Mouse (Mus musculus) yolk sac, embryonic 10.5 days (tissue): ENCODE measurements around the gene Spo11.

Source experiments
- DNase-seq: peaks from one replicate; pipeline ENCODE4 v3.0.0-alpha.2; 2017; ENCODE audit warnings: low spot score

Spo11 gene

GRCm38 (mm10) chr2:172959006-172959768 lies 18.3 kb upstream of the Spo11 start:
- DNase-seq = no peak

GRCm38 (mm10) chr2:172960350-172960749 lies 17.1 kb upstream of the Spo11 start:
- DNase-seq = no peak

DNA sequence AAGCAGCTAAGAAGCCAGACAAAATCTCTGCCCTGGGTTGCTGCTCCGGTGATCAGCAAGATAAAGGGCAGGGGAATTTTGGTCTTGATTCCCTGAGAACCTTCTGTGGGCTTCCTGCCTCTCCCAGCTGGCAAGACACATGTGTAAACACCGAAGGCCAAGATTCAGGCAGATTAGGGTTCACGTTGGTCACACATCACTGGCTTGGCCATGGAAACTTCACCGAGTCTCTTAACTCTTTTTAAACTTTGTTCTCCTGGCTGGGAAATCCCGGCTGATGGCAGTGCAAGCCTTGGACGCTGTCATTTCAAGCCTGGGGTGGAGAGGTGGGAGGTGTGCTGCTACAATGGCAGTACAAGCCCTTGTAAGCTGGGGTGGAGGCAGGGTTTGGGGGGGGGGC lies 16.3 kb upstream of the Spo11 start:
- DNase-seq = no peak

DNA sequence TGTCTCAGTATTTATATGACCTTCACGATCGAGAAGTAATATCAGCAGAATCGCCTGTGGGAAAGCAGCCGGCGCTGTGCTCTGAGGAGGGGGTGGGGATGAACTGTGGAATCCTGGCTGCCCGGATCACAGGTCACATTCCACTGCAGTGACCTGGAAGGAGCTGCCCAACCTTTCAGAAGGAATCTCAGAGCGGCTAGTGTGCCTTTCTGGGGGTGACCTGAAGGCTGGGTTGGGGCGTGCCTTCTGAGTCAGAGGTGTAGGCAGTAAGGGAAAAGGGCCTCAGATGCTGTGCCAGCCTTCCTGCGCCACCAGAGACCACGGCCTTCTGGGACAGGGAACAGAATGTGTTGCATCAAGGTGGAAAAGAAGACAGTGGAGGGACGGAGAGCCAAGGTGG lies 12.3 kb upstream of the Spo11 start:
- DNase-seq = peak; percentile 77

DNA sequence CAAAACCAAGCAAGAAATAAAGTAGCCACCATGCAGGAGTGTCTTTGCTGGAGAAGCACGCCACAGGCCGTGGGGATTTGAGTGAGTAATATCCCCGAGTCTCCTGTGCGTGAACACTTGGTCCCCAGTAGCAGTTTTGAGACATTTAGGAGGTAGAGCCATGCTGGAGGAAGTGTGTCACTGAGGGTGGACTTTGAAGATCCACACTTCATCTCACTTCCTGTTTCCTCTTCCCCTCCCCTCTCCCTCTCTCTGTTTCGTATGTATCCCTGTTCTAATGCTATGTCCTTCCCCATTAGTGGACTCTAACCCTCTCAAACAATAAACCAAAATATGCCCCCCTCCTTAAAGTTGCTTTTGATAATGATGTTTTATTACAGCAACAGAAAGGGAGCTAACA lies 11.0 kb upstream of the Spo11 start:
- no peak for DNase-seq

- DNase-seq = no peak
Measured at GRCm38 (mm10) chr2:172971865-172972264, 5.6 kb upstream of the Spo11 start.

DNA sequence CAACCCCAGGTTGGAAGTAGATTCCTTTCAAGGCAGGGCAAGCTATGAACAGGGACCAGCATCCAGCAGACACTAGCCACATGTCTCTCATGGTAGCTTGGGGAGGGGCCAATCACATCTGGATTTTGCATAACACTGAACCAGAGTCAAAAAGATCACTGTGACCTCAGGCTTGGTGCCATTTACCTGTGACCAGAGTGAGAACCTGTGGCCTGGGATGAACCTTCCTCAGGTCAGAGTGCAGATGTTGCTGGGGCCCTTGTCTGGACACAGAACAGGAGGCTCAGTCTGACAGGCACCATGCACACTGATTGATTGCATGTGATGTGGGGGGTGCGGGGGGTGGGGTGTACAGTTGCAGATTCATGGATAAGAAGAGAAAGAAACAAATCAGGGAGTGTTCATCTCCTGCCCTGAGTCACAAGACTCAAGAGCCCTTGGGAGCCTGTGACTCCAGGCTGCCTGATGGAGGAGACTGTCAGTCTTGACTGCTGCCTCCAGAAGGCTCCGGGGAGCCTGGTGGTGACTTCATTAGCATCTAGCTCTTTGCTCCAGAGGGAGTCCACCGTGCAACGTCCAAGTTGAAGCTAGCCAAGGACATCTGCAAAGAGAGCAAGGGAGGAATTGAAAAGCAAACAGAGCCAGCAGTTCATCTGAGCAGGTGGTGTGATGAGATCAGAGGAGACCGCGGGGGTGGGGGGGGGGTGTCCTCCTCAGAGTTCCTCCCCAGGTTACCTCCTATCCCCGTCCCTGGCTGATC lies 3.5 kb upstream of the Spo11 start:
- peak; percentile 49 for DNase-seq

DNA sequence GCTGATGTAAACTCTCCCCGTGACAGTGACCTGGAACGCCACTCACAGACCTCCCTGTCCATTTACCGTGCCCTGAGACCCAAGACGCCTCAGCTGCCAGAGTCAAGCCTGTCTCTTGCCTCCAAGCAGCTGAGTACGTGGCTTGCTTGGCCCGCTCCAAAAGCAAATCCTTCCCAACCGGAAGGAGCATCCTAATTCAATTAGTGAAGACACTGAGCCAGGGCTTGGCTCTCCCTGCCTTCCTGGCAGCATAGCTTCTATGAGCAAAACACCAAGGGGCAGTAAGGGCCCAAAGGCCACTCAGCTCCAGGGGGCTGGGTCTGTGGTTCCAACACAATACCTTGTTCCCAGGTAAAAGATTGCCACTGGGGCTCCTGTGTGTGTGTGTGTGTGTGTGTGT lies 2.8 kb upstream of the Spo11 start:
- DNase-seq = no peak

DNA sequence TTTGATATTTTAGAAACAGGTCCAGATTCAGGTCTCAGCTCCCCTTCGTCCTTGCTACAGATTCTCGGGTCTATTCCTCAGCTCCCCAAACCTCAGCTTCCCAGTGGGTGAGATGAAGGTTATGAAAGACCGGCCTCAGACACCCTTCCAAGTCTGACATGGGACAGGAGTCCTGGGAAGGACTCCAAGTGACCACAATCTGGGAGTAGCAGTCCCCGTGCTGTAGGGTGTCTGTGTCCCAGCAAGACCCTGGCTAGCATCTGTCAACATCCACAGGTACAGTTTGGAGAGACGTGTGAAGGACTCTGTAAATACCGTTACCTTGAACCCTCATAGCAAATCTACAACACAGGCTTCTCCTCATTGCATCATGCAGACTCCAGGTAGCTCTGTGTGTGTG lies 2.3 kb upstream of the Spo11 start:
- DNase-seq = no peak

GRCm38 (mm10) chr2:172976661-172977238 lies 750 bp upstream of the Spo11 start:
- DNase-seq = no peak

DNA sequence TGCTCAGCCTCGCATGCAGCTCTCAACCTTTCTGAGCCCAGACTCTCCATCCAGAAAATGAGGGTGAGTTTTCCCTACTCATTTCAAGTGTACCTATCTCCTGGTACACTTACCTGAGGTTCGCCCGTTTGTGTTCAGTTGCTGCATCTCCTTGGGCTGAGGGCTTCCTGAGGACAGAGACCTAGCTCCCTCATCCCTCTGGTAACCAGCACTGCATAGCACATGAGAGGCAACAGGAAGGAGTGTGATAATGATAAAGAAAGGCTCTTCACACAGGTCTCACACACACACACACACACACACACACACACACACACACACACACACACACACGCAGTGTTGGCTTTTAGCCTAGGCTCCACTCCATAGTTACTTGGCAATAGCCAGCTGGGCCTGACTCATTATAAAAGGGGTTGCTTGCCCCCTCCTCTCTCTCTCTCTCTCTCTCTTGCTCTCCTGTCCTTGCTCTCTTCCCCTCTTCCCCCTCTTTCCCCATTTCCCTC lies 682 bp downstream of the Spo11 start:
- no peak for DNase-seq

GRCm38 (mm10) chr2:172979666-172980345 lies 2.3 kb downstream of the Spo11 start:
- DNase-seq = no peak

DNA sequence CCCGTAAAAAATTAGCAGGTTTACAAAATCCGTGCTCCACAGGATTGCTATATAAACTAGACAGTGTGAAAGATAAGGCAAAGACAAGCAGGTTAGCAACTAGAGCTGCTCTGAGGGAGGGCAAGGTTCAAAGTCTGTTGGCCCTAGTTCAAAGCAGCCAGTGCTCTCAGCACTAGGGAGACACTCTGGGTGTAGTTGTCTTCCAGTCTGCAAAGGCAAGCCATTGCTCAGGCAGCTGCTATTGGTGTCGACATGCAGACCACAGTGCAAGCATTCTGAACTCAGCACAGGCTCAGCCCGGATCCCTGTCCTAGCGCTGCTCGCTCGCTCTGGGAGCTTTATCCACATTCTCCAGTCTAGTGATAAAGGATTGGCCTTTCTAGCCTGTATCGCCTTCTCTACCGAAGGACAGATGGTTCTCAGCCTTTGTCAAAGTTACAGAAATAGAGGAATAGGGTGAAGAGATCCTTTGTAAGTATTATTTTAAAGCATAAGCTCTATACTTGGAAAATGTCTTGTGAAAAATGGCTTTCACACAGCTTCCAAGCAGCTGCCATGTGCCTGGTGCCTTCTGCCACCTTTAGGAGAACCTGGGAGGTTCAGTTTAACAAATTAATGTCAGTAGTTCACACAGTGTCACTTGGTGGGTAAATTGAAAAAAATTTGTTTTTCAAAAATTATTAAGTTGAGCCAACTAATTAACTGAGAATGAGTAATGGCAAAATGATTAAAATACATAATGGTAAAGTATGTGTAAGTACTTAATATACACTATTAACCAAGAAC lies 5.5 kb downstream of the Spo11 start:
- peak; percentile 83 for DNase-seq

DNA sequence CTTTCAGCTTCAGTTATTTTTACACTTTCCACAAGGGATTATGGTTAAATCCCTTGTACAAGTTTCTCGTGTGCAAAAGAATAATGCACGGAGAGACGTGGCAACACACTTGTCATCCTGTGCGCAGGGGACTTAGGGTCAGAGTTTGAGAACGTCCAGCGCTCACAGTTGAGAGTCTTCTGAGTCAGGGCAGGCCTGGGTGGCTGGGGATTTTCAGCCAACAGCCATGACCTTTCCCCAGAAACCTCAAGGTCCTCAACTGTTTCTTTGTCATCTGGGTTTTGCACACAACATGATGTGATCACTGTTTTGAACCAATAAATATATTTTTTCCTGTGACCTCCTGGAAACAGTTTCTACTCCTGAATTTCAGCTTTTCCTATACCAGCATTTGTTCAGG lies 12.7 kb downstream of the Spo11 start:
- no peak for DNase-seq

- peak; percentile 68 for DNase-seq
Measured at GRCm38 (mm10) chr2:172996207-172996606, 18.7 kb downstream of the Spo11 start.

DNA sequence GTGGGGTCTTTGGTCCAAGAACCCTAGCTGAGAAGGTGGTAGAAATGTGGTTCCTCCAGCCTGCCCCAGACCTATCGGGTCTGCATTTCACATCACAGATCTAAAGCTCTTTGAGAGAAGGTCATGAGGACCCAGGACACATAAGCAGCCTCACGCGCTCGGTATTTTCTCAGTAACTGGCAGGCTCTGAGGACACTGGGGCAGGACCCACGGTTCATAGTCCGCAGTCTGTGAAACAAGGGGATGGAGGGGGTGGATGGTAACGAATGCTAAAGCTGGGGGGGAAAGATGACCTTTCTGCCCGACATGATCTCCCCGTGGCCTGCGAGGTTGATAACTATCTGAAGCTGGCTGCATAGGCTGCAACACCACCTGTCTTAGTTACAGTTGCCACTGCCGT lies 20.2 kb downstream of the Spo11 start:
- no peak for DNase-seq

GRCm38 (mm10) chr2:172998478-172998877 lies 21.0 kb downstream of the Spo11 start:
- DNase-seq = peak; percentile 75

- DNase-seq = peak; percentile 98
Measured at GRCm38 (mm10) chr2:172999630-173000284, 22.3 kb downstream of the Spo11 start, which contains the start of gene Rae1. TSS of gene Rae1 (plus strand) at chr2:173000117.

- no peak for DNase-seq
Measured at GRCm38 (mm10) chr2:173000285-173000652, 22.8 kb downstream of the Spo11 start.

DNA sequence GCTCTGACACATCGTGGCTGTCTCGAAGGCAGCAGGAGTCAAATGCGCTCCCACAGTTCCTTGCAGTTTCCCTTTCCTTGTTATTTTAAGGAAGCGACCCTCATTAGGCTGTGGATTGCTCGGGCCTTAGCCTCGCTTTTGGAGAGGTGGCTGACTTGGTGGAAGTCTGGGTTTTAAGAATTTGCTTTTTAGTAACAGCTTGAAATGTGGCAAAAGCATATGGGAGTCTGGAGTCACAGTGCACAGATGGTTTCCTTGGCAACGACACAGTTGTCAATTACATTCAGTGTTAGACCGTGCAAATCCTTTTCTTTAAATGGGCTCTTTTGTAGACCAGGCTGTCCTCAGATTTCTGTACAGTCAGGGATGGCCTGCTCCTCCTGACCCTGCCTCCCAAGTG lies 23.4 kb downstream of the Spo11 start:
- DNase-seq = no peak

GRCm38 (mm10) chr2:173003737-173004136 lies 26.2 kb downstream of the Spo11 start:
- DNase-seq = no peak
